Mouse (Mus musculus) hindbrain, embryonic 12.5 days (tissue): ENCODE data around the gene Asic2. TPM values are rescaled to one million over a fixed set of nuclear protein-coding genes. Genes with fewer than 3 reads are reported as not detected.

Experiments used
- ATAC-seq: fragments of 200-750 bp; cut with Nextera tagmentation; 2 replicates; pipeline ENCODE4 v1.8.0; 2017; ENCODE audit warnings: moderate TSS enrichment; ENCODE audit not compliant: low FRiP score
- H3K27ac ChIP-seq: fragments of 300-500 bp; sonication (generic); 2 replicates; pipeline ENCODE4 v1.5.1; 2016; ENCODE audit warnings: mild to moderate bottlenecking
- H3K27me3 ChIP-seq: fragments of 300-500 bp; sonication (generic); 2 replicates; pipeline ENCODE4 v1.6.1; 2016; ENCODE audit warnings: mild to moderate bottlenecking
- H3K36me3 ChIP-seq: fragments of 300-500 bp; sonication (generic); 2 replicates; pipeline ENCODE4 v1.6.1; 2016; ENCODE audit warnings: mild to moderate bottlenecking
- H3K4me1 ChIP-seq: fragments of 300-500 bp; sonication (generic); 2 replicates; pipeline ENCODE4 v1.6.1; 2016
- H3K4me2 ChIP-seq: fragments of 300-500 bp; sonication (generic); replicated peaks from 2 replicates; pipeline ENCODE4 v1.6.1; 2016; ENCODE audit warnings: mild to moderate bottlenecking
- H3K4me3 ChIP-seq: fragments of 300-500 bp; sonication (generic); 2 replicates; pipeline ENCODE4 v1.5.1; 2016; ENCODE audit warnings: mild to moderate bottlenecking
- H3K9ac ChIP-seq: fragments of 300-500 bp; sonication (generic); 2 replicates; pipeline ENCODE4 v1.6.1; 2016; ENCODE audit warnings: mild to moderate bottlenecking, moderate library complexity
- H3K9me3 ChIP-seq: fragments of 300-500 bp; sonication (generic); replicated peaks from 2 replicates; pipeline ENCODE4 v1.6.1; 2016; ENCODE audit warnings: mild to moderate bottlenecking
- WGBS: fragments of 180-500 bp; shearing (Covaris S2); methylation state at CpG from one replicate; pipeline ENCODE4 v1.1.7; 2016; 5-methylcytosine and 5-hydroxymethylcytosine counted together
- polyA plus RNA-seq: library from polyadenylated mRNA; unstranded; fragments of >200 nt; fragmentation: Nextera tagmentation; extraction: Ambion mirVana; gene quantifications from 2 replicates; pipeline ENCODE4 v1.2.1, GENCODE M21; 2016

The Asic2 gene
- polyA plus RNA-seq, 1 experiment from 2014 or later, result 5.4 TPM

GRCm38 (mm10) chr11:81584506-81584905 lies 383.8 kb downstream of the Asic2 start:
- no peak overlapping the region for H3K4me2 ChIP-seq
- H3K27me3 ChIP-seq, result no peaks in the 10 kb centered on the region; the same call in 1 of the 2 replicates
- H3K4me1 ChIP-seq, result peaks cover 39% of the 10 kb centered on the region
- ATAC-seq, result no peak
- WGBS, result 94% methylated on average over 9 of the region's 9 CpGs
- no peaks in the 10 kb centered on the region for H3K36me3 ChIP-seq
- no peak overlapping the region for H3K9ac ChIP-seq
- no peaks in the 10 kb centered on the region for H3K9me3 ChIP-seq
- H3K4me3 ChIP-seq, result no peak overlapping the region
- no peak overlapping the region for H3K27ac ChIP-seq

- no peak for ATAC-seq
- Histone ChIP-seq H3K4me1 (peaks cover 27% of the 10 kb centered on the region), H3K27ac (peak overlapping the region; percentile 35; the same call in 1 of the 2 replicates), H3K4me3 (no peak overlapping the region), H3K36me3 (no peaks in the 10 kb centered on the region), H3K9ac (no peak overlapping the region), H3K9me3 (no peaks in the 10 kb centered on the region), H3K27me3 (no peaks in the 10 kb centered on the region; the same call in 1 of the 2 replicates), H3K4me2 (no peak overlapping the region)
- WGBS, result 59% methylated on average over 7 of the region's 7 CpGs
Measured at GRCm38 (mm10) chr11:81583195-81583594, 385.1 kb downstream of the Asic2 start.

GRCm38 (mm10) chr11:81582161-81582560 lies 386.1 kb downstream of the Asic2 start:
- WGBS, result 48% methylated on average over 5 of the region's 5 CpGs
- Histone ChIP-seq H3K27ac (no peak overlapping the region), H3K4me1 (peaks cover 22% of the 10 kb centered on the region), H3K4me2 (no peak overlapping the region), H3K9me3 (no peaks in the 10 kb centered on the region), H3K4me3 (no peak overlapping the region), H3K36me3 (no peaks in the 10 kb centered on the region), H3K9ac (no peak overlapping the region), H3K27me3 (no peaks in the 10 kb centered on the region; the same call in 1 of the 2 replicates)
- no peak for ATAC-seq

- 20% methylated on average over 6 of the region's 6 CpGs for WGBS
- peaks cover 22% of the 10 kb centered on the region for H3K4me1 ChIP-seq
- ATAC-seq, result no peak
- H3K9ac ChIP-seq, result no peak overlapping the region
- no peaks in the 10 kb centered on the region for H3K36me3 ChIP-seq
- H3K4me3 ChIP-seq, result no peak overlapping the region
- H3K4me2 ChIP-seq, result no peak overlapping the region
- no peak overlapping the region for H3K27ac ChIP-seq
- no peaks in the 10 kb centered on the region; the same call in 1 of the 2 replicates for H3K27me3 ChIP-seq
- H3K9me3 ChIP-seq, result no peaks in the 10 kb centered on the region
Measured at GRCm38 (mm10) chr11:81579753-81580152, 388.5 kb downstream of the Asic2 start.

- Histone ChIP-seq H3K36me3 (no peaks in the 10 kb centered on the region), H3K9me3 (no peaks in the 10 kb centered on the region), H3K4me2 (no peak overlapping the region), H3K27ac (no peak overlapping the region), H3K4me3 (no peak overlapping the region), H3K9ac (no peak overlapping the region), H3K4me1 (no peaks in the 10 kb centered on the region), H3K27me3 (no peaks in the 10 kb centered on the region)
- 75% methylated on average over 3 of the region's 3 CpGs for WGBS
- ATAC-seq, result no peak
Measured at GRCm38 (mm10) chr11:81570406-81570805, 397.9 kb downstream of the Asic2 start.

GRCm38 (mm10) chr11:81564857-81565256 lies 403.4 kb downstream of the Asic2 start:
- no peak overlapping the region for H3K4me2 ChIP-seq
- no peak overlapping the region for H3K4me3 ChIP-seq
- H3K36me3 ChIP-seq, result no peaks in the 10 kb centered on the region
- 91% methylated on average over 3 of the region's 3 CpGs for WGBS
- H3K27ac ChIP-seq, result no peak overlapping the region
- H3K4me1 ChIP-seq, result no peaks in the 10 kb centered on the region
- no peaks in the 10 kb centered on the region for H3K27me3 ChIP-seq
- ATAC-seq, result no peak
- H3K9me3 ChIP-seq, result no peaks in the 10 kb centered on the region
- H3K9ac ChIP-seq, result no peak overlapping the region

GRCm38 (mm10) chr11:81560374-81560773 lies 407.9 kb downstream of the Asic2 start:
- WGBS, result 80% methylated on average over 1 of the region's 1 CpGs

GRCm38 (mm10) chr11:81543189-81543588 lies 425.1 kb downstream of the Asic2 start:
- no peaks in the 10 kb centered on the region for H3K27me3 ChIP-seq
- ATAC-seq, result no peak
- no peaks in the 10 kb centered on the region for H3K4me1 ChIP-seq
- H3K36me3 ChIP-seq, result no peaks in the 10 kb centered on the region
- H3K27ac ChIP-seq, result no peak overlapping the region
- H3K9ac ChIP-seq, result no peak overlapping the region
- no peak overlapping the region for H3K4me3 ChIP-seq
- no peak overlapping the region for H3K4me2 ChIP-seq
- H3K9me3 ChIP-seq, result no peaks in the 10 kb centered on the region
- WGBS, result 84% methylated on average over 6 of the region's 6 CpGs

More at GRCm38 (mm10) chr11:81560374-81560773, 407.9 kb downstream of the Asic2 start:
- ATAC-seq, result no peak
- no peaks in the 10 kb centered on the region for H3K9me3 ChIP-seq
- no peak overlapping the region for H3K4me2 ChIP-seq
- H3K36me3 ChIP-seq, result no peaks in the 10 kb centered on the region
- no peaks in the 10 kb centered on the region for H3K4me1 ChIP-seq
- no peak overlapping the region for H3K27ac ChIP-seq
- H3K27me3 ChIP-seq, result no peaks in the 10 kb centered on the region
- H3K9ac ChIP-seq, result no peak overlapping the region
- no peak overlapping the region for H3K4me3 ChIP-seq

- H3K4me2 ChIP-seq, result no peak overlapping the region
- no peak overlapping the region for H3K27ac ChIP-seq
- H3K9me3 ChIP-seq, result no peaks in the 10 kb centered on the region
- H3K36me3 ChIP-seq, result no peaks in the 10 kb centered on the region
- no peak overlapping the region for H3K4me3 ChIP-seq
- ATAC-seq, result no peak
- WGBS, result 63% methylated on average over 4 of the region's 4 CpGs
- H3K4me1 ChIP-seq, result peaks cover 10% of the 10 kb centered on the region
- no peak overlapping the region for H3K9ac ChIP-seq
- 0 out of 2 replicates have a peak, but pooled peaks cover 5% of the 10 kb centered on the region for H3K27me3 ChIP-seq
Measured at GRCm38 (mm10) chr11:81535121-81535717, 433.0 kb downstream of the Asic2 start.

- ATAC-seq, result no peak
- Histone ChIP-seq H3K4me3 (no peak overlapping the region), H3K4me2 (no peak overlapping the region), H3K36me3 (no peaks in the 10 kb centered on the region), H3K4me1 (peaks cover 10% of the 10 kb centered on the region), H3K27ac (no peak overlapping the region), H3K9me3 (no peaks in the 10 kb centered on the region), H3K9ac (no peak overlapping the region), H3K27me3 (0 out of 2 replicates have a peak, but pooled peaks cover 5% of the 10 kb centered on the region)
- WGBS, result 22% methylated on average over 5 of the region's 5 CpGs
Measured at GRCm38 (mm10) chr11:81534686-81535085, 433.6 kb downstream of the Asic2 start.

- H3K36me3 ChIP-seq, result no peaks in the 10 kb centered on the region
- peak; percentile 46; the same call in 1 of the 2 replicates for ATAC-seq
- H3K9ac ChIP-seq, result no peak overlapping the region
- whole genome bisulfite sequencing, result 3% methylated on average over 6 of the region's 6 CpGs
- H3K4me2 ChIP-seq, result no peak overlapping the region
- H3K9me3 ChIP-seq, result no peaks in the 10 kb centered on the region
- no peak overlapping the region for H3K4me3 ChIP-seq
- H3K27me3 ChIP-seq, result 0 out of 2 replicates have a peak, but pooled peaks cover 5% of the 10 kb centered on the region
- H3K27ac ChIP-seq, result peak overlapping the region; percentile 68; the same call in 1 of the 2 replicates
- H3K4me1 ChIP-seq, result peaks cover 10% of the 10 kb centered on the region
Measured at GRCm38 (mm10) chr11:81531906-81532305, 436.4 kb downstream of the Asic2 start.

GRCm38 (mm10) chr11:81522927-81523326 lies 445.3 kb downstream of the Asic2 start:
- Histone ChIP-seq H3K9me3 (no peaks in the 10 kb centered on the region), H3K9ac (no peak overlapping the region), H3K27ac (peak overlapping the region; percentile 5; the same call in 1 of the 2 replicates), H3K27me3 (no peaks in the 10 kb centered on the region), H3K36me3 (no peaks in the 10 kb centered on the region), H3K4me3 (no peak overlapping the region), H3K4me2 (no peak overlapping the region), H3K4me1 (peaks cover 24% of the 10 kb centered on the region)
- no peak for ATAC-seq
- WGBS, result 50% methylated on average over 1 of the region's 1 CpGs

GRCm38 (mm10) chr11:81521881-81522280 lies 446.4 kb downstream of the Asic2 start:
- Histone ChIP-seq H3K9me3 (no peaks in the 10 kb centered on the region), H3K4me3 (no peak overlapping the region), H3K4me2 (no peak overlapping the region), H3K27me3 (no peaks in the 10 kb centered on the region), H3K36me3 (no peaks in the 10 kb centered on the region), H3K9ac (no peak overlapping the region), H3K4me1 (peaks cover 28% of the 10 kb centered on the region), H3K27ac (0 out of 2 replicates have a peak overlapping the region, but pooled peaks have one; percentile 5)
- WGBS, result 84% methylated on average over 4 of the region's 4 CpGs
- ATAC-seq, result no peak
